Mouse (Mus musculus): ENCODE measurements around the gene Srcin1. TPM values are rescaled to one million over a fixed set of nuclear protein-coding genes. Genes with fewer than 3 reads are reported as not detected.

Gene Srcin1
- polyA plus RNA-seq, 1 experiment from 2014 or later: 0.83 TPM

GRCm38 (mm10) chr11:97602223-97602622, 26.2 kb upstream of the Srcin1 start:
- ATAC-seq (replicated peaks; ENCODE audit: low FRiP score): no peak
- WGBS: 45% methylated on average over 6 of the region's 6 CpGs
- 0 out of 2 replicates have a peak, but pooled peaks cover 5% of the 10 kb centered on the region for H3K27me3 ChIP-seq

GRCm38 (mm10) chr11:97599104-97599503, 23.1 kb upstream of the Srcin1 start:
- H3K36me3 ChIP-seq: no peaks in the 10 kb centered on the region
- H3K4me3 ChIP-seq (replicated peaks): no peak overlapping the region
- no peaks in the 10 kb centered on the region for H3K9me3 ChIP-seq (replicated peaks)
- no peaks in the 10 kb centered on the region for H3K4me1 ChIP-seq
- H3K27ac ChIP-seq: no peak overlapping the region
- H3K9ac ChIP-seq: no peak overlapping the region
- no peak for ATAC-seq (replicated peaks; ENCODE audit: low FRiP score)
- H3K4me2 ChIP-seq: no peak overlapping the region
- H3K27me3 ChIP-seq: no peaks in the 10 kb centered on the region
- 92% methylated on average over 8 of the region's 8 CpGs for WGBS

More at GRCm38 (mm10) chr11:97602223-97602622, 26.2 kb upstream of the Srcin1 start:
- Histone ChIP-seq H3K36me3 (no peaks in the 10 kb centered on the region), H3K4me2 (no peak overlapping the region), H3K4me3 (replicated peaks) (no peak overlapping the region), H3K27ac (no peak overlapping the region), H3K9ac (no peak overlapping the region), H3K4me1 (no peaks in the 10 kb centered on the region), H3K9me3 (replicated peaks) (no peaks in the 10 kb centered on the region)

- no peak overlapping the region for H3K9ac ChIP-seq
- no peaks in the 10 kb centered on the region for H3K36me3 ChIP-seq
- WGBS: 80% methylated on average over 10 of the region's 10 CpGs
- no peak overlapping the region for H3K4me3 ChIP-seq (replicated peaks)
- H3K9me3 ChIP-seq (replicated peaks): no peaks in the 10 kb centered on the region
- H3K27ac ChIP-seq: no peak overlapping the region
- ATAC-seq (replicated peaks; ENCODE audit: low FRiP score): no peak
- no peaks in the 10 kb centered on the region for H3K4me1 ChIP-seq
- H3K27me3 ChIP-seq: no peaks in the 10 kb centered on the region
- H3K4me2 ChIP-seq: no peak overlapping the region
Measured at GRCm38 (mm10) chr11:97597945-97598691, 22.1 kb upstream of the Srcin1 start.

- 57% methylated on average over 6 of the region's 6 CpGs for WGBS
- peaks cover 8% of the 10 kb centered on the region; the same call in 1 of the 2 replicates for H3K27me3 ChIP-seq
- no peak for ATAC-seq (replicated peaks; ENCODE audit: low FRiP score)
- peaks cover 22% of the 10 kb centered on the region for H3K4me1 ChIP-seq
- no peak overlapping the region for H3K9ac ChIP-seq
- no peaks in the 10 kb centered on the region for H3K9me3 ChIP-seq (replicated peaks)
- no peaks in the 10 kb centered on the region for H3K36me3 ChIP-seq
- H3K4me2 ChIP-seq: no peak overlapping the region
- H3K4me3 ChIP-seq (replicated peaks): no peak overlapping the region
- no peak overlapping the region for H3K27ac ChIP-seq
Measured at GRCm38 (mm10) chr11:97594136-97594535, 18.1 kb upstream of the Srcin1 start.

GRCm38 (mm10) chr11:97591910-97592309, 15.9 kb upstream of the Srcin1 start:
- Histone ChIP-seq H3K4me2 (no peak overlapping the region), H3K27me3 (peaks cover 8% of the 10 kb centered on the region; the same call in 1 of the 2 replicates)
- 13% methylated on average over 5 of the region's 5 CpGs for WGBS

GRCm38 (mm10) chr11:97590227-97590960, 14.4 kb upstream of the Srcin1 start:
- Histone ChIP-seq H3K4me3 (replicated peaks) (no peak overlapping the region), H3K9me3 (replicated peaks) (no peaks in the 10 kb centered on the region), H3K9ac (no peak overlapping the region), H3K4me2 (no peak overlapping the region), H3K36me3 (no peaks in the 10 kb centered on the region), H3K4me1 (peaks cover 24% of the 10 kb centered on the region), H3K27me3 (peaks cover 8% of the 10 kb centered on the region; the same call in 1 of the 2 replicates), H3K27ac (no peak overlapping the region)
- 43% methylated on average over 24 of the region's 24 CpGs for WGBS
- no peak for ATAC-seq (replicated peaks; ENCODE audit: low FRiP score)

More at GRCm38 (mm10) chr11:97591910-97592309, 15.9 kb upstream of the Srcin1 start:
- no peaks in the 10 kb centered on the region for H3K36me3 ChIP-seq
- H3K4me3 ChIP-seq (replicated peaks): no peak overlapping the region
- ATAC-seq (replicated peaks; ENCODE audit: low FRiP score): peak; percentile 85
- peaks cover 24% of the 10 kb centered on the region for H3K4me1 ChIP-seq
- H3K27ac ChIP-seq: peak overlapping the region; percentile 66
- H3K9me3 ChIP-seq (replicated peaks): no peaks in the 10 kb centered on the region
- no peak overlapping the region for H3K9ac ChIP-seq

GRCm38 (mm10) chr11:97589216-97589615, 13.2 kb upstream of the Srcin1 start:
- H3K27me3 ChIP-seq: peaks cover 8% of the 10 kb centered on the region; the same call in 1 of the 2 replicates
- whole genome bisulfite sequencing: 6% methylated on average over 10 of the region's 10 CpGs
- H3K4me3 ChIP-seq (replicated peaks): no peak overlapping the region
- H3K9me3 ChIP-seq (replicated peaks): no peaks in the 10 kb centered on the region
- peaks cover 27% of the 10 kb centered on the region for H3K4me1 ChIP-seq
- H3K36me3 ChIP-seq: no peaks in the 10 kb centered on the region
- no peak overlapping the region for H3K4me2 ChIP-seq
- no peak overlapping the region for H3K27ac ChIP-seq
- ATAC-seq (replicated peaks; ENCODE audit: low FRiP score): no peak
- H3K9ac ChIP-seq: no peak overlapping the region

- Histone ChIP-seq H3K36me3 (no peaks in the 10 kb centered on the region), H3K9me3 (replicated peaks) (no peaks in the 10 kb centered on the region), H3K27me3 (peaks cover 9% of the 10 kb centered on the region; the same call in 1 of the 2 replicates), H3K4me3 (replicated peaks) (no peak overlapping the region), H3K4me1 (peaks cover 17% of the 10 kb centered on the region), H3K27ac (peak overlapping the region; percentile 74), H3K4me2 (no peak overlapping the region), H3K9ac (no peak overlapping the region)
- WGBS: 43% methylated on average over 10 of the region's 10 CpGs
- peak; percentile 52; the same call in 1 of the 2 replicates for ATAC-seq (replicated peaks; ENCODE audit: low FRiP score)
Measured at GRCm38 (mm10) chr11:97585932-97586331, 9.9 kb upstream of the Srcin1 start.

- no peak overlapping the region for H3K9ac ChIP-seq
- H3K36me3 ChIP-seq: no peaks in the 10 kb centered on the region
- peaks cover 10% of the 10 kb centered on the region; the same call in 1 of the 2 replicates for H3K27me3 ChIP-seq
- no peak overlapping the region for H3K27ac ChIP-seq
- no peak overlapping the region for H3K4me3 ChIP-seq (replicated peaks)
- H3K9me3 ChIP-seq (replicated peaks): no peaks in the 10 kb centered on the region
- WGBS: 68% methylated on average over 7 of the region's 7 CpGs
- H3K4me1 ChIP-seq: peaks cover 10% of the 10 kb centered on the region
- no peak for ATAC-seq (replicated peaks; ENCODE audit: low FRiP score)
- H3K4me2 ChIP-seq: no peak overlapping the region
Measured at GRCm38 (mm10) chr11:97584476-97584875, 8.5 kb upstream of the Srcin1 start.

- 11% methylated on average over 10 of the region's 10 CpGs for WGBS
- H3K36me3 ChIP-seq: no peaks in the 10 kb centered on the region
- H3K27me3 ChIP-seq: peaks cover 57% of the 10 kb centered on the region
- ATAC-seq (replicated peaks; ENCODE audit: low FRiP score): no peak
- no peak overlapping the region for H3K4me3 ChIP-seq (replicated peaks)
- peaks cover 32% of the 10 kb centered on the region for H3K4me1 ChIP-seq
- no peak overlapping the region for H3K9ac ChIP-seq
- no peak overlapping the region for H3K4me2 ChIP-seq
- no peaks in the 10 kb centered on the region for H3K9me3 ChIP-seq (replicated peaks)
- peak overlapping the region; percentile 66; the same call in 1 of the 2 replicates for H3K27ac ChIP-seq
Measured at GRCm38 (mm10) chr11:97579088-97579857, 3.3 kb upstream of the Srcin1 start.

GRCm38 (mm10) chr11:97578286-97578685, 2.3 kb upstream of the Srcin1 start:
- Histone ChIP-seq H3K9ac (no peak overlapping the region), H3K27me3 (peaks cover 66% of the 10 kb centered on the region), H3K4me1 (peaks cover 40% of the 10 kb centered on the region), H3K4me2 (no peak overlapping the region), H3K4me3 (replicated peaks) (no peak overlapping the region), H3K36me3 (no peaks in the 10 kb centered on the region), H3K27ac (peak overlapping the region; percentile 66; the same call in 1 of the 2 replicates), H3K9me3 (replicated peaks) (no peaks in the 10 kb centered on the region)
- WGBS: 38% methylated on average over 2 of the region's 2 CpGs
- ATAC-seq (replicated peaks; ENCODE audit: low FRiP score): no peak
